Mouse (Mus musculus): ENCODE data around the gene Tmem184b.
A peak's percentile ranks its signal among the peaks of the same experiment; 100 is the strongest.

Tmem184b gene

DNA sequence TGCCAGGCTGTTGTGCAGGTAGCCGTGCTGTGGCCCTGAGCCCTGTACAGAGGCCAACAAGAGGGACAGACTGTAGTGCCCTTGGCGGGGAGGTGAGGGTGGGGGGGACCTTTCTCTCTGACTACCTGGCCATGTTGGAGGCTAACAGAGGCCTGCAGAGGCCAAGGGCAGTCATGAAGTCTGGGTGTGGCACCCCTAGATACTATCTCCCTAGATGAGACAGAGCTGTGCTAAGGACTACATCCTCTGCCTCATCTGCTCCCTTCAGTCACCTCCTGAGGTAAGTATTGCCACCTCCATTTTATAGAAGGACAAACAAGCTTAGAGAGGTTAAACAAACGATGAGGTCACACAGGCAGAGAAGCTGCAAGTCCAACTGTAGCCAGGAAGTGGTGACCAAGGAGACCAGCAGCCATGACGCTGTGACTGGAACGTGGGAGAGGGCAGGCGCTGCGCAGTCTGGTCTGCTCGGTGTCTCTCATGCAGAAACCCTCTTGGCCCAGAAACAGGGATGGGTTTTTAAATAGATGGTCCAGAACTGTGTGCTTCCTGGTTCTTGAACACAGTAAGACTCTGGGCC, 34.4 kb downstream of the Tmem184b start:
- no peak for DNase-seq (ENCODE audit: low read depth, low spot score)

DNA sequence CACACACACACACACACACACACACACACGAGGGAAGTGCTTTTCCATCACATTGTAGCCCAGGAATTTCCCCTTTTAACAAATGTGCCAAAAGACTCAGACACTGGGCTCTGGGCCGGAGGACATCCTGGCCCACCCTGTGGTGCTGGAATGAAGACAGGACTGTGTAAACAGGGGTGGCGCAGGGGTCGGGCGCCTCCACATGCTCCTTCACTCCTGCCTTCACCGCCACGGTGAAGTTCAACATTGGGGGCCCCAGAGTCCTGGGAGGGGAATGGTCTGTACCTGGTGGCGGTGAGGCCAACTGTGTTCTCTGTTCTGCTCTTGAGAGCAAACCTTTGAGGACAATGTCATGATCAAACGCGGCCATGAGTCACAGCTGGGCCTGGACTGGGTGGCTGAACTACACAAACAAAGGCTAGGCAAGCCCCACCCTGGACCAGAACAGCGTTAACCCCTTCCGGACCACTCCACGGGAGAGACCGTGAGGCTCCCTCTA, 35.0 kb downstream of the Tmem184b start:
- no peak for DNase-seq (ENCODE audit: low read depth, low spot score)

DNA sequence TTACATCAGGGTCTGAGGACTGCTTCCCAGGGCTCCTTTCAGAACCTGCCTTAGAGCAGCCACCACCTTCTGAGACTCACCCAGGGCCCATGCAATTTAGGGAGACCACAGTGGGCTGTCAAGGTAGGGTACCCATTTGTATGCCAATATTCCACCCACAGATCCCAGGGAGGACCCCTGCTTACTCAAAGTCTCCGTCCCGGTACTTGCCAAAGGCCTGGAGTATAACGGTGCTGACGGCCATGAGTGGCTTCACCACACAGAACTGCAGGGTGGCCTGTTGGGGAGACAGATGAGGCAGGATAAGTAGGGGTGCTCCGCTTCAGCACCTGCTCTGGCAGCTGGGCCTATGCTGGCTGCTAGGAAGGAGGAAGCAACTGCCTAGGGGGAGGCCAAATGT, 37.0 kb downstream of the Tmem184b start:
- no peak for DNase-seq (ENCODE audit: low read depth, low spot score)

DNA sequence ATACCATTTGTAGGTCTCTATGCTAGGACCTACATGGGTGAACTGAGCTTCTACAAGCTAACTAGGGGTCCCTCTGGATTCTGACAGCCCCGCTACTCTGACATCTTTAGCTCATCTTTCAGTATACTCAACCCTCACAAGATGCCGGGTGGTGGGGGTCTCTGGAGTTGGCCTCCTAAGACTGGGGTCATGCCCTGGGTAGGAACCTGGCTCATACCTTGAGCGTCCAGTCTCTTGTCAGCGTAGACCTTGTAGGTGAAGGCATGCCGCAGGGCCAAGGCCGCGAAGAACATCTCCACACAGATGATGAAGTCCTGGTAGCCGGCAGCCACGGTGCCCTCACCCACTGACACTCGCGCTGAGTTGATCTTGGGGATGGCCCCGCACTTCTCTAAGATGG, 38.3 kb downstream of the Tmem184b start:
- DNase-seq (ENCODE audit: low read depth, low spot score), result no peak

DNA sequence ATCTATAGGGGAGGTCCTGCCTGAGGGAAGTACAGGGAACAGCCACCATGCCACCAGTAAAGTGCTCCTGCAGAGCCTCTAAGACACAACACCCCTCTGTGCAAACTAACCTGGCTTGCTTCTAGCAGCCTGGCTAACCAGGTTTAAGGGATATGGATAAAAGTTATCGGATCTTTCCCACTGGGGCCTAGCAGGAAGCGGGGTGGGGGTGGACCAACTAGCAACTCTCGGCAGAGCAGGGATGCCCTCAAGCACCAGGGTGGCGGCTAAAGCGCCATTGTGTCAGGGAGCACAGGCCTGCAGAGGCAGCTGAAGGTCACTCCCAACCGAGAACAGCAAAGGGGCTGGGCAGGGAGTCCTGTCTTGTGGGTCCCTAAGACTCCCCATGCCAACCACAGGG, 39.2 kb downstream of the Tmem184b start:
- DNase-seq (ENCODE audit: low read depth, low spot score), result no peak

DNA sequence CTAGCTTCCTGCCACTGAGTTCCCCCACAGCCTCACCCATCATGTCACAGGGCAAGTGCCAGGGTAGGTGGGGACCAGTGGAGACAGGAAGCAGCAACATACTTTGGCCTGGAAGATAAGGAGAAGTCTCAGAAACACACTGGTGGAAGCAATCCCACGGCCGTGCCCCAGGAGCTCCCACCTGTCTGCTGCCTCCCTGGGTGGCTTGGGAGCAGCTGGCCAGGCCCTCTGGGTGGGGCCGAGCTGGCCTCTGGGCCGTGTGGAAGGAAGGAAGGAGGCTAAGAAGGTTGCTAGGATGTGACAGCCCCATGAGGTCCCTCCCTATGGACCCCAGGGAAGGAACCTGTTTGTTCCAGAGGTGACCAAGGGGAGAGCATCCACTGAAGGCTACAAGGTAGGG, 42.3 kb downstream of the Tmem184b start:
- no peak for DNase-seq (ENCODE audit: low read depth, low spot score)

DNA sequence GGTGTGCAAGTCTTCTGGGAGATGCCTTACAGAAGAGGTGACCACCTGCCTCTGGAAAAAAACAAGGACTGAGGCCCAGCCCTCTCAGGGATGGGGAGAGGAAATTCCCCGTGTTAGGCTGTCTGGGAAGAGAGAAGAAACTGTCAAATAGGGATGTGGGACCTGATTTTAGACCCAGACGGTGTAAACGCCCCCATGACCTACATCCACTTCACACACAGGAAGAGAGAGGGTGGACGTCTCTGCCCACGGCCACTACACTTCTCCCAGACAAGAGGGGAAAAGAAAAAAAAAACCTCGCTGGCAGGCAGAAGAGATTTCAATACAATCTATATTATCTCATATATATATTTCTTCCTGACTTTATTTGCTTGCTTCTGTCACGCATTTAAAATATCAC, 43.0 kb downstream of the Tmem184b start:
- DNase-seq (ENCODE audit: low read depth, low spot score), result no peak

DNA sequence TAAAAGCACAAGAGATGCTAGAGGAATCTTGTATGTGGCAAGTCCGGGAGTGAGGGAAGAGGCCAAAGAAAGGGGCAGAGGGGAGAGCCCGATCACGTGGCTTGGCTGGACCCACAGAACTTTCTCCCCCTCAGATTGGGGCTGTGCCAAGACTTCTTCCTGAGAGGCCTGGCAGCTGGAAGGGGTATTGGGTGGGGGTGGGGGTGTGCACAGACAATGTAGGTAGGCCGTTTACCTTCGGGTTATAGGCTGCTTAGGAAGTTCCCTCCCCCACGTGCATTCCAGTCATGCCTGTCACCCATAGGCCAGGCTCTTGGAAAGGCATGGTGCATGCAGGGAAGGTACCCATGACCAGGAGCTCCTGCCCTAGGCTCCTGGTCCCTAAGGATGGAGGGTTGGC, 43.4 kb downstream of the Tmem184b start:
- no peak for DNase-seq (ENCODE audit: low read depth, low spot score)

DNA sequence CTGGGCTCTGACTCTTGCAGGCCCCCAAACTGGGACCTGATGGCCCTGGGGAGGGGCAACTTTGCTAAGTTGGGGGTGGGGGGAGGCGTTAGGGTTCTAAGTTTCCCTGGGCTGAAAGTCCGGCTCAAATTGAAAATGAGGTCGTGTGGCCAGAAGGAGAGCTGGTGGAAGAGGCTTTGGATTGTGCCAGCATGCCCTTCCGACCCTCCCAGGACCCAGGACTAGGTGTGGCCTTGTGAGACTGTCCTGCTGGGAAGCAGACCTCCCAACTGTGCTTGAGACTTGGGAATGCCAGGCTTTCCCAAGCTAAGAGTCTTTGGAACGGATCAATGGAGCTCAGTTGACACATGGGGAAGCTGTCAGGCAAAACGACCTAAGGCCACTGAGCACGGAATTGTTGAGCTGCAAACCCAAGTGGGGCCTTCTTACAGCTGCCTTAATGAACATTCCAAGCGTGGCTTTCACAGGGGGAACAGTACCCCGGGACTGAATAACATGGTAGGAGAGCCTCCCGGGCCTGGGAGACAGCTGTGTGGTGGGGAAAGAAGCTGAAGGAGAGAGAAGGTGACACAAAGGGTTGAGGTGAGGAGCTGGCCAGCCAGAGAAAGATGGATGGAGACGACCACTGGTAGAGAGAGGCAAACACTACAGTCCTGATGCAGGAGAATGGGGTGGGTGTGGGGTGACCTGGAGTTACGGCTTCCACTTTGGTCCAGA, 45.2 kb downstream of the Tmem184b start:
- DNase-seq (ENCODE audit: low read depth, low spot score), result no peak

DNA sequence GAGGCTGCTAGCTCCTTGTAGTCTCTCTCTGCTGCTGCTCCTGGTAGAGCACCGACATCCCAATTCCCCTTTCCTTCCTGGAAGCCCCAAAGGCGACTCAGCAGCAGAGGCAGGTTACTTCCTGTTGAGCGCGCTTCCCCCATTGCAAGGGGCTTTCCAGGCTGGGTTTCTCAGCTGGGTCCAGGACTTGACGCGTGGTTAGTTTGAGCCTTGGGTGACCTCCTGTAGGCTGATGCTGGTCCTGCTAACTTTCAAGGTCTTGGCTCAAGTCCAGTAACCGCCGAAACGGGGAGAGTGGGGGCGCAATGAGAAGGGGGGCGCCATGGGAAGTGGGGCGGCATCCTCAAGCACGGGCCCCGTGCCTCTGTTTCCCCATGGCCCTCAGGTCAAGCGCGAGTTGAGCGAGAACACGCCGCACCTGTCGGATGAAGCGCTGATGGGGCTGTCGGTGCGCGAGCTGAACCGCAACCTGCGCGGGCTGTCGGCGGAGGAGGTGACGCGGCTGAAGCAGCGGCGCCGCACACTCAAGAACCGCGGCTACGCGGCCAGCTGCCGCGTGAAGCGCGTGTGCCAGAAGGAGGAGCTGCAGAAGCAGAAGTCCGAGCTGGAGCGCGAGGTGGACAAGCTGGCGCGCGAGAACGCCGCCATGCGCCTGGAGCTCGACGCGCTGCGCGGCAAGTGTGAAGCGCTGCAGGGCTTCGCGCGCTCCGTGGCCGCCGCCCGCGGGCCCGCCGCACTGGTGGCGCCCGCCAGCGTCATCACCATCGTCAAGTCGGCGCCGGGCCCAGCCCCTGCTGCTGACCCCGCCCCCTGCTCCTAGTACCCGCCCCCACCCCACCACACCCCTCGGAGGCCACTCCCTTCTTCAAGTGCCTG, 46.1 kb downstream of the Tmem184b start:
- DNase-seq (ENCODE audit: low read depth, low spot score), result peak; percentile 85

DNA sequence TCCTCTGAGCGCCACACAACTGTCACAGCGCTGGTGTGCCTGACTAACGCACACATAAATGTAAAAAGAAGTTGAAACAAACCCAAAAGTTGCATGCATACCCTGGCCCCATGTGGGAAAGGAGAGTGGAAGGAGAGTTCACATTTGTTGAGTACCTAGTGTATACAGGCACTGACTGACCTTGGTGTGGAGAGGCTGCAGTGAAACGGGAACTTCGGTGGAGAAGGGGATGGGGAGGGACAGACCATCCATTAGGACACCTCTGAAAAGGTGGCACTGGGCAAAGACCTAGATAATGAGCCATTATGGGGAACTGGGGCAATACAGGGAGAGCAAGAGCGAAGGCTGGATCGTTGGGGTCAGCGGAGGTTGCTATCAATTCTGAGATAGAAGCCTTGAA, 46.9 kb downstream of the Tmem184b start:
- DNase-seq (ENCODE audit: low read depth, low spot score), result no peak

DNA sequence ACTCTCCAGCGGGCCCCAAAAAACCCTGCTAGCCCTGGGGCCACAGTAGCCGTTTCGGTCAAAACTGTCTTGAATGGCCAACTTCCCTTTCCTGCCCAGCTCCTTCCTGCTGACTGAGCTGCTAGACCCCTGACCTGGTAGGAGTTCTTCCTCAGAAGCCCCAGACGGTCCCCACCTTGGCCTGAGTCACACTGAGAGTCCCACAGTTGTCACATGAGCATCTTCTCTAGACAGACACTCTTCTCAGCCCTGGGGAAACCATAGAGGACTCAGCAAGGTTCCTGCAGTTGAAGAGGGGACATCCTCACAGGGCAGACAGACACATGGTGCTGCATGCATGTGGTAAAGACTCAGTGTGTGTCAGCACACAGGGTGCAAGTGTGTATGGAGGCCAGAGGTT, 48.8 kb downstream of the Tmem184b start:
- no peak for DNase-seq (ENCODE audit: low read depth, low spot score)

DNA sequence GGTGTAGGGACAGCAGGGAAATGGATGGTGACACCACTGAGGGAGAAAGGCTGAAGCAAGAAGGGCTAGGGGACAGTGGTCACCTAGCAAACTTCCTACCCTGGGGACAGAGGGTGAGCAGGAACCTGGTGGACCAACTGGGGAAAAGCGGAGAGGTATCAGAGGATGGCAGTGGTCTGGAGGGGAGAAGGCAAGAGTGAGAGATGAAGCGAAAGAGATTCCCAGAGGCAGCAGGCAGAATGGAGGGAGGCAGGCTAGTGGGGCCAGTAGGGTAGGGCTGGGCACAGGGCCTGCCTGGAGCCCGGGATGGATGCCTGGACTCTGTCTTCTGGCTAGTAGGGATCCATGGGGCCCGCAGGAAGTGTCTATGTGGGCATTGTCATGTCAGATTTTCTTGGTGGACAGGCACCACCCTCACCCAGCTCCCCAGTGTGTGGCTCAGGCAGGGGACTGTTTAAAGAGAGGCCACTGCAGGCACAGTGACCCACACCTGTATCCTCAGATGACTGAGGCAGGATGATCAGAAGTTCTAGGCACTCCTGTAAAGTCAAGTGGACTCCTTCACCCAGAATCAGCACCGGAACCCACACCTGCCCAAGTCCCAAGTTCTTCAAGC, 49.6 kb downstream of the Tmem184b start:
- no peak for DNase-seq (ENCODE audit: low read depth, low spot score)

DNA sequence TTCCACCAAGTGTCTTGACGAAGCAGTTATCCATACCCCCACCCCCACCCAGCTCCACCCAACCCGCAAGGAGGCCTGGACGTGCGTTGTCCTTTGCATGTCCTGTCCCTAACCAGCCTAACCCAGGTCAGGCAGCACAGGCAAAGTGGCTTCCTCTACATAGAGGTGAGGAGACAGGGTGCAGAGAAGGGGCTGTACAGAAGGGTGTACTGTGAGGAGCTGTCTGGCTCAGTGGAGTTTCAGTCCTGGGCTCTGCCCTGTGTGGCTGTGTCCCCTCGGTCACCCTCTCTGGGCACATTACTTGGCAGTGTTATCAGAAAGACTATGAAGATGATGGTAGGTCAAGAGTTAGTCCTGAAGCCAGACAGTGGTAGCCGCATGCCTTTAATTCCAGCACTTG, 50.9 kb downstream of the Tmem184b start:
- DNase-seq (ENCODE audit: low read depth, low spot score), result no peak

DNA sequence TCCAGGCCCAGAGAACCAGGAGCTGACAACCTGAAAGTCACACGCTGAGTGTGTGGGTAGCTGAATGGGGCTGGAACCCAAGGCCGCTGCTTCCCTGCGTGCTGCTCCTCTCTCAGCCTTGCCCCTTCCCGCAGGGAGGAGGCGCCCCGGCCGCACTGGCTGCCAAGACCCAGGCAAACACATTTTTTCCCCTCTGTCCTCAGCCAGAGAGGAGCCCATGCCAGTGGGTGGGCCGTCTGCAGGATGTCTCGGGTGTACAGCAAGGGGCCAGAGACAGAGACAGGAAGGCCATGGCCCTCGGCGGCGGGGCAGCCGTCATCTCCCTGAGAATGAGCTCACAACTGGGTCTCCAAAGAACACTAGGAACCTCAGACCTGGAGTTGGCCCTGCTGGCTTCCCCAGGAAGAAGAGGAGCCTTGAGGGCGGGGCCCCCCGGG, 52.0 kb downstream of the Tmem184b start:
- no peak for DNase-seq (ENCODE audit: low read depth, low spot score)

DNA sequence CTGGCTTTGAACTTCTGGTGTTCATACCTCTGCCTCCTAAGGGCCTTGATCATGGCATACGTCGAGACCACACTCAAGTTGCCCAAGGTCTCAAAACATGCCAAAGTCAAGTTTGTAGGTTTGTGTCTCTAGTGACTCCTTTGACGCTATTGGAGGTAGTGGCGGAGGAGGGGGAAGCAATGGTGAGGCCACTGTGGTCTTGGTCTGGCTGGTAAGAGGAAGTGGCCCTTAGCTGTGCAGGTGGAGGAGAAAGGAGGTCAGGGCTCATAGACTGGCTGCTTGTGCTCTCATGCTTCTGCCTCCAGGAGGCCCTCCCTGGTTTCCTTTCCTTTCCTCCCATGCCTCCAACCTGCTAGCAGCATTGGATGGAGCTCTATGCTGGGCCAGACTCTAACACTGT, 52.5 kb downstream of the Tmem184b start:
- no peak for DNase-seq (ENCODE audit: low read depth, low spot score)

DNA sequence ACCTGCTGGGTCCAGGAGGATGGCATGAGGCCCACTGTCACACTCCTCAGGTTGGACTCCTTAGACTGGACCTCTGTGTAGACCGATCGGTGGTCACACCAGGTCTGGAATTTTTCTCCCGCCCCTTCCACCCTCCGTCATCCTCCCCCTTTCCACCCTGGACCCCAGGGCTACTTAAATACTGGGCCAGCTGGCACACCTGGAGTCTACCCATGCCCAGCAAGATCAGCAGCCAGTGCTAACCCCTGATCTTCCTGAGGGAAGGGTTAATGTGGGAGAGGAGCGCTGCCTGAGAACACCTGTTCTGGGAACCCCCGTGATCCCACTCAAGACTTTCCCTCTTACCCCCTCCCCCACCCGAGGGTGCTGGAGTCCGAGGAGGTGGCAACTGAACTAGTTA, 54.7 kb downstream of the Tmem184b start:
- DNase-seq (ENCODE audit: low read depth, low spot score), result no peak

DNA sequence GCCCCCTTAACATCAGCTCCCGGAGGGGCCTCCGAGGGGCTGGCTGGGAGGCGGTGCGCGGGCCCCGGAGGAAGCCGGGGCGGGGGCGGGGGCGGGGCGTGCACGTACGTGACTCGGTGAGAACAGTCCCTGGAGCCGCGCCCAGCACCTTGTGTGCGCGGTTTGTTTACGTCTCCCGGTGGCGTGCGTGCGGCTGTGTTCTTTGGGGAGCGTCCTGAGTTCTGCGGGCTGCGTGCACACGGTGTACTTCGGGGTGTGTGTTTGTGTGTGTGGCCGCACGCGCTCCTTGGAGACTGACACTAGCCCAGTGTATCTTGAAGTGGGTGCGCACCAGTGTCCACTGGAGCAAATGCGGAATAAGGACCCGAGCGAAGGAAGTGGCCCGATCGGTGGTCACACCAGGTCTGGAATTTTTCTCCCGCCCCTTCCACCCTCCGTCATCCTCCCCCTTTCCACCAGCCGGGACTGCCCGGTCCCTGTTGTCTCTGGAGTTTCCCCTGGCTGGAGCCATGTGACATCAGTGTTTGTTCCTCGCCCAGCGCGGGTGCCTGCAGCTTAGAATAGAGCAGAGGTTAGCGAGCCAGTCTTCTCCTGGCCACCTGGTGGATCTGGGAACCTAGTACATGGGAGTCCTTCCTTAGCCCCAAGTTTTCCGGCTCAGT, 55.4 kb downstream of the Tmem184b start:
- peak; percentile 95 for DNase-seq (ENCODE audit: low read depth, low spot score)

DNA sequence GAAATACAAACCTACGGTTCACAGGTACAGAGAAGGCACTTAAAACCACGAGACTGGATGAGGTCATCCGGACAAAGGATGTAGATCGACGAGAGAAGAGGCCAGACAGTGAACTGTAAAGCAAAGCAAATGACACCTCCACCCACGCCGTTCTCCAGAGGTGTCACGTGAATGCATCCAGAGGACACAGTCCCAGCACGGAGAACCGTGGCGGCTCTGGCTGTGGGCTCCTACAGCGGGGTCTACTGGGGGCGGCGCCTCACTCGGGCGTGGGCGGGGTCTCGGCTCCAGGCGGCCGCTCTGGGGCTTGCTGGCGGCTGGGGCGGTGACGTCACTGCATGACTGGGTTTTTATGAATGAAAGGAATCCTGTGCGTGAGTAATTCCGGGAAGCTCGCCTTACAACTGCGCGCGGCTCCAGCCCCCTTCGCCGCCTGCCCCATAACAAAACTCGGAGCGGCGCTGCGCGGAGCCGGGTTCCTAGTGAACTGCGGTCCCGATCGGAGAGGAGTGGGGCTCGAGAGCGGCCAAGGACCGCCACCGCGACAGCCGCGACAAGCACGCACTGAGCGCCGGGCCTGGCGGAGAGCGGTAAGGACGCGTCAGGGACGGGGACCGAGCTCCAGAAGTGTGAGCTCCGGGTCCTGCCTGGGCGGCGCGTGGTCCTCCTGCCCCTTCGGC, 56.1 kb downstream of the Tmem184b start:
- DNase-seq (ENCODE audit: low read depth, low spot score), result peak; percentile 96

DNA sequence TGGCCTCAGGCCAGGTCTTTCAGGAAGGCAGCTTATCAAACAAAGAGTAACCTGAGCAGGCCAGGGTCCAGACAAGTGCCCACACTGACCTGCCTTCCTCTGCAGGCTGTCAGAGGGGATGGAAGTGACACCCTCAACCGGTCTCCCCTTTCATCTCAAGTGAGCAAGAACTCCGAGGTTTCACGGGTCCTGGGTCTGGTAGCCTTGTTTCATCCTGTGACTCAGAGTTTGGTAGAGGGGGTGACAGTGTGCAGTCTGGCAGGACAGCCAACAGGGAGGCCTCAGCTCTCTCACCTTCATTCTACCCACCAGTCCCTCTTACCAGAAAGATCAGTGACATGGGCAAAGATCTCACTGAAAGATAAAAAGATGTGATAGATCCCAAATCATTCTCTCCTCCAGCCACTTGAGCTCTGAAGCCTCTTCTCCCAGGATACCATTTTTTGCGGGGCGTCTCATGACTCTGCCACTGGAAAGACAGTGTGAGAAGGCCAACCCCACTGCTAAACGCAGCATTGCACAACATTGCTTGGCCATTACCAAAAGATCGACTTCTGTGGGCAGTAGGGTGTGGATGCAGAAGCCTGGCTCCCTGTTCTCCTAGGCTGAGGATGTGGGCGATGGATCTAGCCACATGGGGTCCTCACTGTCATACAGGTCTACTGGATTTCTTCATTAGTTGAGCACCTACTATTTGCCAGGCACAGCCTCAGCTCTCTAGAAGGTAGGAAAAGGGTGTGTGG, 57.1 kb downstream of the Tmem184b start, which contains the start of gene Maff:
Gene Maff, plus strand, starts transcription at position 571 of the 743 bp plus-strand sequence.
- peak; percentile 45 for DNase-seq (ENCODE audit: low read depth, low spot score)

Measured in CD4-positive helper T cell, adult 2 months (primary cell).